ENCODE assay signal across 33 mouse cellular contexts in the genomic region with DNA sequence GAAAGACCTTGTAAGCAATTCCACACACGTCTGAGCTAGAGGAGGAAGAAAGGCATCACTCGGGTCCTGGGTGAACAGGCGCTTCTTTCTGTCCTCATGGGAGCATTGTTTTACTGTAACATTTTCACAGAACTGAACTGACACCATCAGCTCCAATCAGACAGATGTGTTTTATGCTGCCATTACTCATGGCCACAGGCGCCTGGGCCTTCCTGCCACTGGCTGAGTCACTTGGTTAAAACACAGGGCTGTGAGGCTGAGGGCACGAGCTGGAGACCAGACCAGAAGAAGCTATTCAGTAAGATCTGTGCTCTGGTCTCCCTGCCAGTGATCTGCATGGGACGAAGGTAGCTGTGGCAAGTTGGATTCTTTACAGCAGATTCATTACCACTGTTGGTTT. TPM values are rescaled to one million over a fixed set of nuclear protein-coding genes. Genes with fewer than 3 reads are reported as not detected.
DNase-seq lines count a peak whose midpoint lies in the region; ATAC-seq and TF ChIP-seq lines count a peak whose summit lies in the region.
"Had no signal": no experiment of that assay in that cellular context is flagged by ENCODE, and none has a peak within 500 bp of the region (broad histone marks: within the 10 kb centered on the region; RNA-seq: fewer than 3 reads in every experiment).

No protein-coding gene starts in this region.

- H3K4me3 ChIP-seq in C2C12 (ENCODE audit: insufficient read depth, poor library complexity, severe bottlenecking) = no peak overlapping the region
- H3K4me3 ChIP-seq in embryonic fibroblast, embryonic 13.5 days (ENCODE audit: insufficient read depth, low read length) = no peak overlapping the region
- no peak overlapping the region for H3K4me3 ChIP-seq in hindbrain, embryonic 11.5 days (ENCODE audit: low read depth, low read length)
- H3K4me3 ChIP-seq: embryonic facial prominence, embryonic 12.5 days; erythroblast, embryonic 14.5 days; hindbrain, embryonic 12.5 days; limb, embryonic 13.5 days; liver, embryonic 12.5 days; megakaryocyte, embryonic 14.5 days; midbrain, embryonic 13.5 days had no signal

- H3K4me2 ChIP-seq in hindbrain, embryonic 11.5 days (replicated peaks; ENCODE audit: low read depth, low read length) = no peak overlapping the region
- H3K4me2 ChIP-seq: embryonic facial prominence, embryonic 12.5 days; heart, embryonic 11.5 days; hindbrain, embryonic 12.5 days; limb, embryonic 13.5 days; liver, embryonic 12.5 days; midbrain, embryonic 13.5 days had no signal

- peak overlapping the region; percentile 77 for H3K27ac ChIP-seq in embryonic fibroblast, embryonic 13.5 days (ENCODE audit: insufficient read depth, low read length)
- H3K27ac ChIP-seq in hindbrain, embryonic 11.5 days (ENCODE audit: low read depth, low read length) = no peak overlapping the region
- H3K27ac ChIP-seq: embryonic facial prominence, embryonic 12.5 days; hindbrain, embryonic 12.5 days; limb, embryonic 13.5 days; liver, embryonic 12.5 days; midbrain, embryonic 13.5 days had no signal

- no peaks in the 10 kb centered on the region for H3K27me3 ChIP-seq in C2C12 (ENCODE audit: control insufficient read depth, insufficient read depth, insufficient read length)
- H3K27me3 ChIP-seq in hindbrain, embryonic 11.5 days (ENCODE audit: control insufficient read depth, insufficient read depth, low read length) = no peaks in the 10 kb centered on the region; the same call in 1 of the 2 replicates

- peak; percentile 38; the same call in 1 of the 2 replicates for ATAC-seq in frontal cortex, adult (ENCODE audit: low TSS enrichment)
- ATAC-seq in hindbrain, embryonic 11.5 days (ENCODE audit: low FRiP score) = no peak
- ATAC-seq: forebrain, embryonic 14.5 days; intestine, postnatal 0 days; liver, embryonic 12.5 days; midbrain, embryonic 13.5 days had no signal

- peak overlapping the region; percentile 30 for H3ac ChIP-seq in C2C12 (ENCODE audit: control insufficient read depth, insufficient read length, low read depth)

- no peaks in the 10 kb centered on the region for H3K36me3 ChIP-seq in C2C12 (ENCODE audit: control insufficient read depth, insufficient read depth)
- H3K36me3 ChIP-seq in hindbrain, embryonic 11.5 days (ENCODE audit: control insufficient read depth, insufficient read depth, low read length) = no peaks in the 10 kb centered on the region
- H3K36me3 ChIP-seq: embryonic facial prominence, embryonic 12.5 days; hindbrain, embryonic 12.5 days; limb, embryonic 13.5 days; liver, embryonic 12.5 days; midbrain, embryonic 13.5 days had no signal

- 79% methylated on average over 6 of the region's 6 CpGs for WGBS in hindbrain, embryonic 11.5 days

- no peak for TF ChIP-seq POLR2A in embryonic fibroblast, embryonic 13.5 days (IDR thresholded peaks at IDR 0.05; ENCODE audit: low read depth, low read length)

- H3K79me3 ChIP-seq in C2C12 (ENCODE audit: low read depth) = peaks cover 30% of the 10 kb centered on the region

- no peaks in the 10 kb centered on the region for H3K9me3 ChIP-seq in hindbrain, embryonic 11.5 days (ENCODE audit: control insufficient read depth, low read length)
- H3K9me3 ChIP-seq: embryonic facial prominence, embryonic 12.5 days; hindbrain, embryonic 12.5 days; limb, embryonic 13.5 days; liver, embryonic 12.5 days; megakaryocyte, embryonic 14.5 days; midbrain, embryonic 13.5 days had no signal

- no peak for TF ChIP-seq CTCF in C2C12 (IDR thresholded peaks at IDR 0.05; ENCODE audit: control insufficient read depth, insufficient read depth, insufficient read length)
- TF ChIP-seq CTCF in embryonic fibroblast, embryonic 13.5 days (IDR thresholded peaks at IDR 0.05; ENCODE audit: borderline replicate concordance, insufficient read depth, low read length) = no peak

- peaks cover 18% of the 10 kb centered on the region for H3K4me1 ChIP-seq in embryonic fibroblast, embryonic 13.5 days (ENCODE audit: control insufficient read depth, insufficient read depth, low read length)
- H3K4me1 ChIP-seq in hindbrain, embryonic 11.5 days (replicated peaks; ENCODE audit: control insufficient read depth, insufficient read depth, low read length) = no peaks in the 10 kb centered on the region
- H3K4me1 ChIP-seq: embryonic facial prominence, embryonic 12.5 days; limb, embryonic 13.5 days; liver, embryonic 12.5 days had no signal

- peaks cover 44% of the 10 kb centered on the region for H3K79me2 ChIP-seq in C2C12 (ENCODE audit: control insufficient read depth, insufficient read depth)

- no peak overlapping the region for H3K9ac ChIP-seq in hindbrain, embryonic 11.5 days (ENCODE audit: low read depth, low read length)
- H3K9ac ChIP-seq: embryonic facial prominence, embryonic 12.5 days; hindbrain, embryonic 12.5 days; limb, embryonic 13.5 days; liver, embryonic 12.5 days; midbrain, embryonic 13.5 days had no signal

- DNase-seq in frontal cortex, postnatal 36 days (ENCODE audit: low spot score in 2 of 2) = no peak
- peak; percentile 52 for DNase-seq in 3134 (ENCODE audit: extremely low read depth, insufficient read length, low spot score)
- DNase-seq in hindbrain, embryonic 11.5 days (ENCODE audit: low spot score) = no peak
- no peak for DNase-seq in lung, postnatal 4 days
- no peak for DNase-seq in lung, postnatal 25 days (ENCODE audit: low spot score)
- DNase-seq: adrenal gland, postnatal 14 days; cerebellum, adult 11 months; cerebellum, adult 9-11 months; gastrocnemius, postnatal 14 days; heart, adult 11 months; heart, postnatal 10 days; kidney, postnatal 36 days; lung, adult 2 months; lung, postnatal 14 days; right cerebral cortex, adult 18-20 months had no signal

TF ChIP-seq in C2C12, 6 proteins besides CTCF, POLR2A, EP300 and RAD21:
- TF ChIP-seq CEBPB (IDR thresholded peaks at IDR 0.05; ENCODE audit: low read depth) = no peak
- TF ChIP-seq MYOD1 (IDR thresholded peaks at IDR 0.05; ENCODE audit: control insufficient read depth, insufficient read length, low read depth) = peak; percentile 80
- TF ChIP-seq MAX (IDR thresholded peaks at IDR 0.05) = peak; percentile 79
- no peak for TF ChIP-seq MYOG (IDR thresholded peaks at IDR 0.05; ENCODE audit: control insufficient read depth, extremely low read depth, insufficient read length)
- peak; percentile 63 for TF ChIP-seq FOSL1 (IDR thresholded peaks at IDR 0.05; ENCODE audit: insufficient read depth, low read length, poor library complexity, severe bottlenecking)
- no peak for TF ChIP-seq USF1 (IDR thresholded peaks at IDR 0.05; ENCODE audit: low read depth)

RNA-seq across cellular contexts. Expression of gene Sytl2, which starts 6.0 kb away (rescaled TPM):
- polyA plus RNA-seq in C2C12 (2012; fragmentation: generic; extraction: Trizol) = 21.9 TPM
- polyA plus RNA-seq in embryonic fibroblast, embryonic 13.5 days (2011; ENCODE audit: insufficient read length, low read depth, missing spikeins) = 31.1 and 41.3 TPM in 2 replicates
- 2.8 and 5.0 TPM in 2 replicates for polyA plus RNA-seq in hindbrain, embryonic 11.5 days (2014; fragmentation: Nextera tagmentation; extraction: Ambion mirVana)

RNA-seq across cellular contexts. Expression of gene Ccdc83, which starts 42.4 kb away (rescaled TPM):
- polyA plus RNA-seq in C2C12 (2012; fragmentation: generic; extraction: Trizol) = not detected
- not detected in 2 replicates for polyA plus RNA-seq in embryonic fibroblast, embryonic 13.5 days (2011; ENCODE audit: insufficient read length, low read depth, missing spikeins)
- not detected in 2 replicates for polyA plus RNA-seq in hindbrain, embryonic 11.5 days (2014; fragmentation: Nextera tagmentation; extraction: Ambion mirVana)
- polyA plus RNA-seq: embryonic facial prominence, embryonic 12.5 days; erythroblast, embryonic 14.5 days; forebrain, embryonic 14.5 days; heart, embryonic 11.5 days; hindbrain, embryonic 12.5 days; intestine, postnatal 0 days; kidney, embryonic 14.5 days; limb, embryonic 13.5 days; liver, embryonic 12.5 days; midbrain, embryonic 13.5 days; neural tube, embryonic 14.5 days; small intestine, adult 2 months; stomach, embryonic 16.5 days; thymus, postnatal 0 days had no signal
